Mouse (Mus musculus): ENCODE measurements around the gene Gpr173. TPM values are rescaled to one million over a fixed set of nuclear protein-coding genes. Genes with fewer than 3 reads are reported as not detected.

Gpr173 gene
- not detected for polyA plus RNA-seq (2017; shearing (Covaris generic))

DNA sequence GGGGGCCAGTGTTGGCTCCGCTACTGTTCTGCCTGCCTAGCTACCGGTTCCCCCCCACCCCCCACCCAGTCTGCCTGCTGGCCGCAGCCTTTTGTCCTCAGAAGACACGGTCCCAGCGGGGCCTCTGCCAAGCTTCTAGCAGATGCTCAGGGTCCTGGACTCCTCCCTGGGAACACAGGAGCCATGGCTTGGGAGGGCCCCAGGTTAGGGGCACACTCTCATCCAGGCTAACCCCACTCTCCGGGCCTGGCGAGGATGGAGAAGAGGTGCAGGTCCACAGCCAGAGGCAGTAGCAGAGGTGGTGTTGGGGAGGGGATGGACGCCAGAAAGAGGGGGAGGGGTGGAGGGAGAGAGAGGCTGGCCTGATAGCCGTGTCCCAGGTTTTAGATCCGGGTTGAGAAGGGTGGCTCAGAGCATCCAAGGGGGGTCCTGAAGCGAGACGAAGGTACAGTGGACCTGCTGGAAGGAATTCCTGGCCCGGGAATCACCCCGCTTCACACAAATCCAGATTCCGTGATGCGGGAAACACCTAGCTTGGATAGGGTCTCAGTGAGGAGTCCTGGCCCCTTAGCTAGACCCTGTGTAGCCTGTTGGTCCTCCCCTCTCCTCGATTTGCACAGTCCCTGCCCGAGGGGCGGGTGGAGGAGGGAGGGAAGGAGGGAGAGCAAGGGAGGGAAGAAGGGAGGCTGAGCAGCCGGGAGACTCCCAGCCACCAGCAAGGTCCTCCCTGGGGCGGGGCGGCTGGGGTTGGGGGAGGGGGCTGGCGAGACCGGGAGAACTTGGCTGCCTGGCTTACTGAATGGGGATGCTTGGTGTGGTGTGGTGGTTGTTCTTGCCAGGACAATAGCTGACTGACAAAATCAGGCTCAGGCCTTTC is at the start of gene Gpr173:
TSS of gene Gpr173 (minus strand) at position 308 of the 877 bp plus-strand sequence.

DNA sequence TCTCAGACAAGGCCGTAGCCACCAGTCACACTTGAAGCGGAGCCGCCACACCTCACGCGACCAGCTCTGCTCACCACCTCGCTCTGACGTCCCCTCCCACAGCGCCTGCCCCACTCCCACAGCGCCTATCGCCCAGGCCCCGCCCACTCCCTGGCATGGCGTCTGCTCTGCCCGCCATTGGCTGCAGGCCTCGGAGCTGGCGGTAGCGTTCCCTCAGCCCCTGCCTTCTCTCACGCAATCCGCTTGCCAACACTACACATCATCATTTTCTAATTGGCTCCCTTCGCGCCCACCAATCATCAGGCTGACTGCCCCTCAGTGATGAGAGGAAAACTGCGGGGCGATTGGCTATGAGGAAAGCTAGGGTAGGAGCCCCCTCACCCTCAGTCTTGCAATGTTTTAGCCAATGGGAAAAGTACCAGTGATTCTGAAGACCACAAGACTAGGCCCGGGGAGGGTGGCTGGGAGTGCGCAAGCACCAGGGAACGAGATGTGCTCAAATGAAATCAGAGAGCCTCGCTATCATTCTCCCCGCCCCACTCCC is 26.1 kb downstream of the Gpr173 start, which contains the start of gene Tspyl2:
TSS of gene Tspyl2 (minus strand) at position 68 of the 544 bp plus-strand sequence.

DNA sequence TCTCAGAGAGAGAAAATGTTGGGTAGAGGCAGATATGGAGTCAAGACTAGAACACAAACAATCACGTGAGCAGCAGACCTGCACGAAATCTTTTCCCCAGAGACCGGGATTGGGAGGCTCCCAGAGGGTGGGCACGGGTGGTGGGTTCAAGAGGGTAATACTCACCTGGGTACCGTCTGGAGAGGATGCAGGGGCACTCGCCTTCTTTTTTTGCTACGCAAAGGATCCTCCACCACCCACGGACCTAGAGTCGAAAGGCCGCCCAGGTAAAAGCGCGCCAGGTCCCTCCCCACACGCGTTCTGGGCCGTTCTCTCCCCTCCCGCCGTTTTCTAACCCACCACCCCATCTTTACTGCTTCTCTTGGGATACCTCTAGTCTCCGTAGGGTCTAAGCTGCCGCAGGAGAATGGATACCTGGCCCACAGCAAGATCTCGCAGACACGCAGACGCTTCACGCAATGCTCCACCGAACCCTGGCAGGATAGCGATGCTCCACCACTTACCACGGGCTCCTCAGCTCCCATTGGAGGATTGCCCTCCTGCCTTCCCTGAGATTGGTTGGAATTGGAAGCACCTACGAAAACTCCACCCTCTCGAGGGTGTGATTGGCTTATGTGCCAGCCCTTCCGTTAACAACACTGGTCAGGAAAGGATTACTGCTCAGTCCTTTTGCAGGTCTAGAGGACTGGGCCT is 41.4 kb downstream of the Gpr173 start, which contains the start of gene Kantr:
TSS of gene Kantr (minus strand) at position 500 of the 693 bp plus-strand sequence.

Other genes with a start within 250 kb of the Gpr173 start
- gene Iqsec2, start 224.4 kb downstream of the Gpr173 start, polyA plus RNA-seq (2017; shearing (Covaris generic)), result not detected
- 54.6 TPM for gene Kdm5c, start 135.7 kb downstream of the Gpr173 start, polyA plus RNA-seq (2017; shearing (Covaris generic))
- gene Kantr, start 41.2 kb downstream of the Gpr173 start, polyA plus RNA-seq (2017; shearing (Covaris generic)), result 16.3 TPM
- 60.7 TPM for gene Tspyl2, start 26.3 kb downstream of the Gpr173 start, polyA plus RNA-seq (2017; shearing (Covaris generic))
- gene Cldn34a, start 194.6 kb upstream of the Gpr173 start, polyA plus RNA-seq (2017; shearing (Covaris generic)), result not detected